Mouse (Mus musculus) heart, embryonic 11.5 days (tissue): ENCODE results near the gene Fryl. TPM values are rescaled to one million over a fixed set of nuclear protein-coding genes. Genes with fewer than 3 reads are reported as not detected.

Experiments used
- ATAC-seq: fragments of 200-750 bp; cut with Nextera tagmentation; replicated peaks from 2 replicates; pipeline ENCODE4 v1.8.0; 2017; ENCODE audit warnings: moderate library complexity; ENCODE audit not compliant: insufficient number of reproducible peaks, low FRiP score, low TSS enrichment
- H3K27ac ChIP-seq: fragments of 300-500 bp; sonication (generic); 2 replicates; pipeline ENCODE4 v1.5.1; 2014; ENCODE audit warnings: mild to moderate bottlenecking, low read depth, low read length
- H3K27me3 ChIP-seq: fragments of 300-500 bp; sonication (generic); 2 replicates; pipeline ENCODE4 v1.6.1; 2014; ENCODE audit warnings: mild to moderate bottlenecking, low read length, mixed read lengths; ENCODE audit not compliant: control insufficient read depth, insufficient read depth
- H3K36me3 ChIP-seq: fragments of 300-500 bp; sonication (generic); 2 replicates; pipeline ENCODE4 v1.6.1; 2014; ENCODE audit warnings: mild to moderate bottlenecking, low read length, moderate library complexity, mixed read lengths; ENCODE audit not compliant: control insufficient read depth, insufficient read depth
- H3K4me1 ChIP-seq: fragments of 300-500 bp; sonication (generic); 2 replicates; pipeline ENCODE4 v1.6.1; 2014; ENCODE audit warnings: low read length; ENCODE audit not compliant: control insufficient read depth, insufficient read depth
- H3K4me2 ChIP-seq: fragments of 300-500 bp; sonication (generic); 2 replicates; pipeline ENCODE4 v1.6.1; 2014; ENCODE audit warnings: mild to moderate bottlenecking, moderate library complexity
- H3K4me3 ChIP-seq: fragments of 300-500 bp; sonication (generic); 2 replicates; pipeline ENCODE4 v1.5.1; 2014; ENCODE audit warnings: low read depth, low read length
- H3K9ac ChIP-seq: fragments of 300-500 bp; sonication (generic); 2 replicates; pipeline ENCODE4 v1.6.1; 2014; ENCODE audit warnings: mild to moderate bottlenecking, low read depth, low read length, moderate library complexity
- H3K9me3 ChIP-seq: fragments of 300-500 bp; sonication (generic); replicated peaks from 2 replicates; pipeline ENCODE4 v1.6.1; 2016; ENCODE audit warnings: low read length; ENCODE audit not compliant: control insufficient read depth
- WGBS: fragments of 180-500 bp; shearing (Covaris S2); extraction: QIAGEN DNeasy Blood & Tissue Kit; methylation state at CpG from one replicate; pipeline ENCODE4 v1.1.7; 2014; ENCODE audit not compliant: insufficient replicate concordance; 5-methylcytosine and 5-hydroxymethylcytosine counted together
- polyA plus RNA-seq: library from polyadenylated mRNA; unstranded; fragments of >200 nt; fragmentation: Nextera tagmentation; extraction: Ambion mirVana; gene quantifications from 2 replicates; pipeline ENCODE4 v1.2.1, GENCODE M21; 2014

The Fryl gene
- polyA plus RNA-seq, 1 experiment from 2014 or later, result 40.8 TPM

DNA sequence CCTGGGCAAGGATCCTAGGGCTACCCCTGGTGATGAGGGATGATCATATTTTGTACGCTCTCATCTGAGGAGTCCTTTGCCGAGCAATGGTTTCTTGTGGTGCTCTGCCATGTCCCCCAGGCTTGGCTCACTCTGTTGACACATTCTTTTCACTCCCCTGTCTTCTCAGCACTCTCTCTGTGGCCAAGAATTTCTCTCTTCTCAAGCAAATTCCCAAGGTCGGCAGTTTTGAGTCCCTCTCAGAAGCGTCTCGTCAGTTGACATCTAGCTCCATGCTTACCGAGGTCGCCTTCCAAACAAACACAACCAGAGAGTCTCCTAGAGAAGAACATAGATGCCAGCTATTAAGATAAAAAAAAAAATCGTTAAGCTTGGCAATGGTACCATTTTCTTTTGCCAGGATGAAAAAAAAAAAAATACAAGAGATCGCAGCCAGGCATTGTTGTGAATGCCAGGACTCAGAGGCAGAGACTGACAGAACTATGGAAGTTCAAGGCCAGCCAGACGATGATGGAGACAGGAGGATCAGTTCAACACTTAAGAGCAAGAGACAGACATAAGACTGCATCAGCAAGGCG is 12.3 kb upstream of the Fryl start:
- H3K4me3 ChIP-seq, result no peak overlapping the region
- no peaks in the 10 kb centered on the region for H3K9me3 ChIP-seq
- no peaks in the 10 kb centered on the region for H3K36me3 ChIP-seq
- H3K9ac ChIP-seq, result no peak overlapping the region
- 68% methylated on average over 11 of the region's 11 CpGs for WGBS
- no peak overlapping the region for H3K27ac ChIP-seq
- no peak for ATAC-seq
- no peaks in the 10 kb centered on the region for H3K27me3 ChIP-seq
- H3K4me1 ChIP-seq, result peaks cover 5% of the 10 kb centered on the region; the same call in 1 of the 2 replicates
- H3K4me2 ChIP-seq, result no peak overlapping the region

DNA sequence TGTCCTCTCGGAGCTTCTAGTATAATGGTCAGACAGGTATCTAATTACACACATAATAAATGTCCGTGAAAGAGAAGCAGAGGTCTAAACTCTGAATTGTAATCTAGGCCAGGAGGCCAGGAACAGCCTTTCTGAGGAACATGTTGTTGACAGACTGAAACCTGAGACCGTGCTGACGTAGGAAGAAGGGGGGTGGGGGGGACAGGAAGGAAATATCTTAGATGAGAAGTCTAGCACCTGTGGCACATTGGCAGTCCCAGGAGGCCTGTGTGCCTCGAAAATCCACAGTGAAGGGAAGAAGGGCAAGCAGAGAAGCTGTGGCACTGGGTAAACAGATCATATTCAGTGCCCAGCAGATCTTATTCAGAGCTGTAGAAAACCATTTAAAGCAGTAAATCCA is 9.0 kb upstream of the Fryl start:
- H3K27me3 ChIP-seq, result no peaks in the 10 kb centered on the region
- no peak overlapping the region for H3K4me2 ChIP-seq
- no peaks in the 10 kb centered on the region for H3K9me3 ChIP-seq
- H3K36me3 ChIP-seq, result no peaks in the 10 kb centered on the region
- 39% methylated on average over 5 of the region's 5 CpGs for WGBS
- no peak overlapping the region for H3K9ac ChIP-seq
- no peak for ATAC-seq
- no peak overlapping the region for H3K4me3 ChIP-seq
- H3K4me1 ChIP-seq, result peaks cover 5% of the 10 kb centered on the region; the same call in 1 of the 2 replicates
- H3K27ac ChIP-seq, result no peak overlapping the region; the same call in 1 of the 2 replicates

DNA sequence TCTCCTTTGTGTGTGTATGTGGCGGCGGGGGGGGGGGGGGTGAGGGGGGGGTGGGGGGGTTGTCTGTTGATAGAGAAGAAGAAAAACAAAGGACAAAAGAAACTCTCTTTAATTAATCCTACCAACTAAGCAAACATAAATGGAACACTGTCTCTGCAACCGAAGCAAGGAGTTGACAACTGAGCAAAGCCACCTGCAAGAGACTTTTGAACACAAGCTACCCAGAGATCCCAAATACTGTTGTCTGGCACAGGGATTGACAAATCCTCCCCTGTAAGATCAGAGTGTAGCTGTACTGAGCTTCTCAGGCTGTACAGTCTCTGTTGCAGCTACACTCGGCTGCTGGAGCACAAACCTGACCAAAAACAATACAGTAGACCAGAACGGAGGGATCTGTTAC is 7.7 kb upstream of the Fryl start:
- no peaks in the 10 kb centered on the region for H3K9me3 ChIP-seq
- no peaks in the 10 kb centered on the region for H3K27me3 ChIP-seq
- H3K4me2 ChIP-seq, result no peak overlapping the region
- H3K27ac ChIP-seq, result no peak overlapping the region
- no peaks in the 10 kb centered on the region for H3K36me3 ChIP-seq
- no peak for ATAC-seq
- no peak overlapping the region for H3K9ac ChIP-seq
- H3K4me3 ChIP-seq, result no peak overlapping the region
- WGBS, result 68% methylated on average over 5 of the region's 5 CpGs
- peaks cover 5% of the 10 kb centered on the region; the same call in 1 of the 2 replicates for H3K4me1 ChIP-seq

DNA sequence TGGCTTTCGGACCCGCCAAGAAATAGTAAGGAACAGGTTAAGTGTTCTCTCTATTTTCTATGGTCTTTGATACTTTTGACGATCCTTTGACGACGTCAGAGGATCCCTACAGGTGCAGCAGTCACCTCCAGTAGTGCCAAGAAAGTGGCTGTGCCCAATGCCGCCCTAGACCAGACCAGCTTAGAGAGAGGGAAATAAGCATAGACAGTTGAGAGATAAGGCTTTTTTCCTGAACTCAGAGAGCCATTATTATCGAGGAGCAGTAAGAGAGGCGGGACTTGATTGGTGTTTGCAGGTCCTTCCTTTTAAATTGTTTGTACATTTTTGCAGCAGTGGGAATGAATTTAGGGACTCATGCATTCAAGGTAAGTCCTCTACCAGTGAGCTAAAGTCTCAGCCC is 1.3 kb upstream of the Fryl start:
- H3K4me2 ChIP-seq, result peak overlapping the region; percentile 73
- peaks cover 16% of the 10 kb centered on the region for H3K4me1 ChIP-seq
- 46% methylated on average over 8 of the region's 8 CpGs for WGBS
- H3K9ac ChIP-seq, result peak overlapping the region; percentile 3; the same call in 1 of the 2 replicates
- ATAC-seq, result no peak
- H3K36me3 ChIP-seq, result no peaks in the 10 kb centered on the region
- no peaks in the 10 kb centered on the region for H3K9me3 ChIP-seq
- no peaks in the 10 kb centered on the region for H3K27me3 ChIP-seq
- H3K4me3 ChIP-seq, result peak overlapping the region; percentile 97
- H3K27ac ChIP-seq, result no peak overlapping the region

DNA sequence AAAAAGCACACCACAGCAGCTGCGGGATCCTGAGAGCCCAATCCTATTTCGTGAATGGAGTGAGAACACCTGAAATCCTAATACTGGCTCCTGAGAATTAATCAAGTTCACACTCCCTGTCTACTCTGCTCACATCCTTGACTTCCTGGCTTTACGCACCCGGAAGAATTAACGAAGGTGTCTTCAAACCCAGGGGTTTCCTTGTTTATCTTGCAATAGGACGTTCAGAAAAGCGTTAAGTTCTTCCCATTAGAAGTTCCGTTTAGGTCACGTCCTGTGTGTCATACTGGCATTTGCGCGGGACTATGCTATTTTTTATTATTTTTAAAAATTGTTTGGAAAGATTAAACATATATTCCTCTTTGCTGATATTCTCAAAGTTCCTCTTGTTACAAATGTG is 677 bp upstream of the Fryl start:
- H3K36me3 ChIP-seq, result no peaks in the 10 kb centered on the region
- peak overlapping the region; percentile 73 for H3K4me2 ChIP-seq
- peak overlapping the region; percentile 65; the same call in 1 of the 2 replicates for H3K9ac ChIP-seq
- WGBS, result 2% methylated on average over 11 of the region's 11 CpGs
- H3K4me1 ChIP-seq, result peaks cover 22% of the 10 kb centered on the region
- no peaks in the 10 kb centered on the region for H3K27me3 ChIP-seq
- ATAC-seq, result no peak
- no peaks in the 10 kb centered on the region for H3K9me3 ChIP-seq
- H3K27ac ChIP-seq, result 0 out of 2 replicates have a peak overlapping the region, but pooled peaks have one; percentile 46
- H3K4me3 ChIP-seq, result peak overlapping the region; percentile 97

DNA sequence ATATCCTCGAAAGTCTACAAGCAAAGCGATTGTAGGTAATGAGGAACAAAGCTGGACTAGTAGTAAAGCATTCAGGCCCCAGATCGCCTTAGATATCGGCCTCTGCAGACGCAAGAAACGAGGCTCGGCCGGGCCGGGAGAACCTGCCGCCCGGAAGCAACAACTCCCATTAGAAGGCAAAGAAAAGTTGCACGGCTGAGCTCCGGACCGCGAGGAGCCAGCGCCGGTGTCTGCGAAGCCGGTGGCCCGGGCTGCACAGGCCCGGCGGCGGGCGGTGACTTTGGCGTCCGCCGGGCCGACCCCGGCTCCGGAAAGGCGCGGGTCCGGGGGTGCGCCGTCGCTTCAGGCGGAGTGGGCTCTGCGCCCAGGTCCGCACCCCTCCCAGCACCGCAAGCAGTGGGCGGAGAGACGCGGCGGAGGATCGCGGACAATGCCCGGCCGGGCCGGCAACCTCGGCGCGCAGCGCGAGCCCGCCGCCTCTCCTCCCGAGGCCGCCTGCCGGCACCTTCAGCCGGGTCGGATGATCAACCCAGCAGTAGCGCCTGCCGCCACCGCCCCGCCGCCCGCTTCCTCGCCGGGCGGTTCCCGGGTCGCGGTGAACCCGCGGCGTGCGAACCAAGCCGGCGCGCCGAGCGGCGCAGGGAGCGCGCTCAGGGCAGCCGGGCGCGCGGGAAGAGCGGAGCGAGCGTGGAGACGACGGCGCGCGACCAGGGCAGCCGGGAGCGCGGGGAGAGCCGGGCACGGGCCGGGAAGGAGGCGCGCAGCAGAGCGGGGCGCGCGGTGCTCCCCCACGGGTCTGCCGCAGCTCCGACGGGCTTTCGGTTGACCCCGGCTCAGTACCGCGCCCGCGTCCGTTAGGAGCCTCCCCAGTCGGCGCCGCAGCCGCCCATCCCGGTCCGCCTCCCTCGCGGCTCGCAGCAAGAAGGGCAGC is 833 bp downstream of the Fryl start:
- Histone ChIP-seq H3K9ac (peak overlapping the region; percentile 94), H3K4me1 (peaks cover 25% of the 10 kb centered on the region), H3K36me3 (no peaks in the 10 kb centered on the region), H3K27me3 (no peaks in the 10 kb centered on the region), H3K4me2 (peak overlapping the region; percentile 83), H3K27ac (peak overlapping the region; percentile 96), H3K4me3 (peak overlapping the region; percentile 97), H3K9me3 (no peaks in the 10 kb centered on the region)
- WGBS, result under 1% methylated on average over 121 of the region's 129 CpGs
- peak; percentile 63 for ATAC-seq

DNA sequence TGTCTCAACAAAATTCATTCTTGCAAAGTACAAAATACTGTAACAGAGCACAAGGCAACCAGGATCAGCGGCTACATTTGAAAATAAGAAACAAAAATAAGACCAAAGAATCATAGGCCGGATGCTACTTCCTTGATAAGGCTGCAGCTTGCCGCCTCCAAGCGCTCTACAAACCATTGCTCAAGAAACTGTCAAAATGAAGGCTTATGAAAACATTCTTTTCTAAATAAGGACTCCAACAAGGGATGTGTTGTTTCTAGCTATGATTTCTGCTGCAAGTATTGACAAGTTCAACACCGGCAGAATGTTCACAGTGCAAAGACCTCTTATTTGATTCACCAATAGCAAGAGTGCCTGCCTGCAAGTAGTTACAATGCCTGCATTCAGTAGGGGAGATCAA is 1.8 kb downstream of the Fryl start:
- Histone ChIP-seq H3K36me3 (no peaks in the 10 kb centered on the region), H3K27me3 (no peaks in the 10 kb centered on the region), H3K4me1 (peaks cover 29% of the 10 kb centered on the region), H3K4me2 (peak overlapping the region; percentile 83), H3K27ac (peak overlapping the region; percentile 96), H3K4me3 (peak overlapping the region; percentile 97), H3K9ac (peak overlapping the region; percentile 94), H3K9me3 (no peaks in the 10 kb centered on the region)
- ATAC-seq, result no peak
- WGBS, result 21% methylated on average over 5 of the region's 5 CpGs

DNA sequence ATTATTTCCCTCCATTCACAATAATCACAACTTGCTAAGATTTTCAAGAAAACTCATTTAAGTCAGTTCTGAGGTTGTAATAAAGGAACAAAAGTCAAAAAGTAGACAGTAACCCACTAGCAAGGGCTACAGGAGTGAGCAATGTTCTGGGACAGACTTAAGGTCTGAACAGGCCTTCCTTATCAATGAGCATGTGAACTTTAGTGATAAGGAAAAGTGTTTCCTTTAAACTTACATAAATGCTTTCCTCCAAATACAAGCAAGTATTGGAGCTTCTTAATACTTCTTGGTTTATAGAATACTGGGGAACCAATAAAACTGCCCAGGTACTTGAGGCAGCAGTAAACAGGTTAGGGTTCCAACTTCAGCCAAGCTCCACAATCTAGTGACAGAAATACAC is 3.7 kb downstream of the Fryl start:
- Histone ChIP-seq H3K4me1 (peaks cover 33% of the 10 kb centered on the region), H3K27me3 (no peaks in the 10 kb centered on the region), H3K4me3 (no peak overlapping the region), H3K9me3 (no peaks in the 10 kb centered on the region), H3K27ac (no peak overlapping the region), H3K9ac (no peak overlapping the region), H3K4me2 (peak overlapping the region; percentile 31), H3K36me3 (no peaks in the 10 kb centered on the region)
- ATAC-seq, result no peak
